Mouse (Mus musculus) retina, embryonic 14.5 days (tissue): ENCODE measurements at regions not wholly inside any gene's neighbourhood (a gene's known extent, or its start where the extent isn't known, plus 50 kb on each side); places are given as distances from the start of the nearest gene placed in this dataset.
A peak's percentile ranks its signal among the peaks of the same experiment; 100 is the strongest.

Experiments
- DNase-seq: peaks from one replicate; pipeline ENCODE4 v3.0.0-alpha.2; 2015; ENCODE audit warnings: low spot score

DNA sequence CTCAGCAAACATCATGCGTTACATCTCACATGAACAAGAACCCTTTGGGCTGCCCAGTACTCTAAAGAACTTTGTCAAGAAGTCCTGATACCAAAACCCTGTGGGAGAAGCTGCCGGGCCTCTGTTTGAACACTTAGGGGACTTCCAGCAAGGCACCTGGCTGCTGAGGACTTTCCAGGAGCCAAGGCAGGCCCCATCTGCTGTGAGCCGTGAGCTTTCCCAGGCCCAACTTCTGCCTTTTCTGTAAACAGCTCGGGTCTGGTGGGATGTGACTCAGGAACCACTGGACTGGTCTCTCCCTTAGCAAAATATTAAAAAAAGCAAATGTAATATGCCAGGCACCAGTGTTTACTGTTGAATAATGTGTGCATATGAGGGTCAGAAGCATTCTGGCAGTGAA, 85.7 kb upstream of the Id2 start:
- DNase-seq = no peak

DNA sequence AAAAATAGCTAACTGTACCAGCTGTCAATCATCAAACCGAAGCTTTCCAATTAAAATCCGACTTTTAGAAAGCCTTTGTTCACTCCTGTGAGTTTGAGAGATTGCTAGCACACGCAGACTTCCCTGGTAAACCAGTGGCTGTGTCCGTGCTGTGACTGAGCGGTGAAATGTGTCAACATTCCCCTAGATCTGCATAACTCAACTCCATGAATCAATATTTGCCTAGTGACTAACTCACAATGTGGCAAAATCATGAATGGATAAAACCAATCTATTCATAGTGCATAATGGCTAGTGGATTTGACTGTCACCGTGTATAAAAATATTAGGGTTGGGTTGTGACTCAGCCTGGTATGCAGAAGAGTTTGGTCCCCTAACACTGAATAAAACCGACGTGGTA, 84.4 kb upstream of the Id2 start:
- no peak for DNase-seq

DNA sequence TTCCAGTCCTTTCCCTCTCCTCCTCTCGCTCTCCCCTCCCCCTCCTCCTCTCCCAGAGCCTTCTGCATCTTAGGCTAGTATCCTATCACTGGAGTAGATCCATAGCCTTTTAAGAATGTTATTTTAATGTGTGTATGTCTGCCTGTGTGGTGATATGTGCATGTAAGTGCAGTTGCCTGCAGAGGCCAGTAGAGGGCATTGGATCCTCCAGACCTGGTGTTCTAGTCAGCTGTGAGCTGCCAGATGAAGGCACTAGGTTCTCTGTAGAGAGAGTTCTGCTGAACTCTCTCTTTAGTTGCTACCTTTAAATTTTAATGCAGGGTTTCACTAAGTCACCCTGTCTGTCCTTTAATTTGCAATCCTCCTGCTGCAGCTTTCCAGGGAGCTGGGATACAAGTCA, 83.9 kb upstream of the Id2 start:
- no peak for DNase-seq

DNA sequence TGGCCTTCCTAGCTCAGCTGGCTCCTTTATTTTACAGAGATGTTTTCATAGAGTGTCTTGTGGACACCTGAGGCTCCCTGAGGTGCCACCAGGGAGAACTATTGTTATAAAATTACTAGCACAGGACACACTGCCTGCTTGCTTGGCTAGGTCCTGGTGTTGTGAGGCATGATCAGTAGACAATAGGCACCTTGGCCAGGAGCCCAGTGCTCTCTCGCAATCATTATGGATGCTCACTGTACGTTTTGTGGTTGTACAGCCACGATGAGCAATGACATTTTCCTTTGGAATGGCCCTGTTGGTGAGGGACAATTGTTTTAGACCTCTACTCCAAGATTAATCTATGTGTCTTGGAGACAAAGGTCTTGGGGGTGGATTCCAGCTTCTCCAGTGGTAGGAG, 83.3 kb upstream of the Id2 start:
- no peak for DNase-seq

DNA sequence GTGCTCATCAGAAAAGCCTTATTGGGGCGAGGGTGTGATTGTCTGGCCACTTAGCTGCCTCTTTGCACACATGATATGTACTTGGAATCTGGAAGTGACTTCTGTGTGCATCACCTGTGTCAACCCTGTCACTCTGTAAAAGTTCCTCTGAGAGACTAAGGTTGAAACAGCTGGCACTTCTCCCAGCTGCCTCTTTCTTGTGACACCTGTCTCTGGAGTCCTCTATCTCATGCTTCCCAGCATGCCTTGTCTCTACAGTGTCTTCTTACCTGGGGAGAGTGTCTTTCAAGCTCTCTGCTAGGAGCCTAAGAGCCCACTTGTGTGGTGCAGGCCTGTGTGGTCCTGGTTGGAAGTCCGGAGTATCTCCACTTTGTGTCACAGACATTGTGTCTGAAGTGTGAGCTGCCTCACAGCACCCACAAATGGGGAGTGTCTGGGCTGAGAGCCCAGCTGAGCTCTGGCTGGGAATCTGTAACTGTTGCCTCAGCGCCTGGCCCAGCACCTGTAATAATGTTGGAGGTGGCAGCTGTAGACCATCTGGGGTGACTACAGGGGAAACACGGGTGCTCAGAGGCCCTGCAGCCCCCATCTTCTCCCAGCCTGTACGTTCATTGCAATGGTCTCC, 81.7 kb upstream of the Id2 start:
- DNase-seq = no peak

DNA sequence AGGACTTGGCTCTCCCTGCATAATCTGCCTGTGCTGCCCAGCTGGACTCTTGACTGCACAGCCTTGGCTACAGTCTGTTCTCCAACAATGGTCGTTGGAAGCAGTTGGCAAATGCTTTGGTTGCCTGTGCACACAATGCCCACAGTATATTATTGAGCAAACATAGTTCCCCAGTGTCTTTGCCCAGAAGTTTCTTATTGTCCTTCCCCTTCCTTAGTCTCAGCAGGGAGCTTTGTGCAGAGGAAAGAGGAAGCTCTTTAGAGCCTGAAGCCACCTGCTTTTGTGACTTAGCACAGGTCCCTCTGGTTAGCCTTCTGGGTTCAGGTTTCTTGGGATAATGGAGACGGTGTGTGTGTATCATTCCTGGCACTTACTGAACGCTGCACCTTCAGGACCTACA, 80.9 kb upstream of the Id2 start:
- DNase-seq = no peak

DNA sequence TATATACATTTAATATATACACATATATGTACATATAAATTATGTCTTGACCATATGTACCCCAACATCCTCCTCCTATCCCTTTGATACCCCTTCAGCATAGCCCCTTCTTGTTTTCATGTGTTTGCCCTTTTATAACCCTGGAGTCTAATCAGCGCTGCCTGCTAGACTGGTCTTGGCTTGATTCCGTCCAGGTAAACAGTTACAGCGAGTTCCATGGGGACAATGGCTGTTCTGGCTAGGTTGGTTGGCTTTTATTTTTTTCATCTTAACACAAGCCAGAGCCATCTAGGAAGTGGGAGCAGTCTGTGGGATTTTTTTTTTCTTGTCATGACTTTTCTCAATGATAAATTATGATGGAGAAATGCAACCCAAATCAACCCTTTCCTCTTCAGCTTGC, 79.6 kb upstream of the Id2 start:
- DNase-seq = no peak

DNA sequence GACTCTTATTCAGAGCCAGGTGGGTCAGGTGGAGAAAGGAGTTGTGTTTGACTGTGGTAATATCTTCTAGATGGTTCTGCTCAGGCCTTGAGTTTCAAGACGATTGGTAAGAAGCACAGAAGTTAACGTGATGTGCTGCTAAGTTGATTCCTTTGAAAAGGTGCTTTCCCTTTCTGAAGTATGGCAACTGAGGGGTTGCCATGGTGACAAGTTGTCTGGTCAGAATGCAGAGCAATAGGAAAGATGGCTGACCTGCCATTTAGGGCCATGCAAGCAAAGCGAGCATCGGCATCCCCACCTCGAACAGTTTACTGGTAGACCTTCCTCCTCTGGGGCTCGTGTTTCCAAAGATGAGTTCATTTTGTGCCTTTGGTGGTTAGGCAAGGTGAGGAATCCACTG, 76.1 kb upstream of the Id2 start:
- DNase-seq = no peak

DNA sequence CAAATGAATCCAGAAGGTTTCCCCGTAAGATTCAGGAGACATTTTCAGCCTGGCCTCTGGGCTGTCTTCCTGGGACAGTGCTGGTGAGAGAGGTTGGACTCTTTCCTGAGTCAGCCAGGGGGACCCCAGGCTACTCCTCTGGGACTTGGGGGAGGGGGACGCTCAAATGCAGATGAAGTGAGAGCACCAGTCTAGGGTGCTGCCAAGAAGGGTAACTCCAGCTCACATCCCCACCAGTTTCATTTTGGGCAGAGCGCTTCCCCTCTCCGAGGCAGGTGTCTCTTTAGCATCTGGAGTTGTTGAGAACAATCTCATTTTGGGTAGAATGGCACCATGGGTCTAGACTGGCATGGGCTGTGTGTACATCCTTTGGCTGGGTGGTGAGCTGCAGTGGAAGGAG, 75.5 kb upstream of the Id2 start:
- no peak for DNase-seq

DNA sequence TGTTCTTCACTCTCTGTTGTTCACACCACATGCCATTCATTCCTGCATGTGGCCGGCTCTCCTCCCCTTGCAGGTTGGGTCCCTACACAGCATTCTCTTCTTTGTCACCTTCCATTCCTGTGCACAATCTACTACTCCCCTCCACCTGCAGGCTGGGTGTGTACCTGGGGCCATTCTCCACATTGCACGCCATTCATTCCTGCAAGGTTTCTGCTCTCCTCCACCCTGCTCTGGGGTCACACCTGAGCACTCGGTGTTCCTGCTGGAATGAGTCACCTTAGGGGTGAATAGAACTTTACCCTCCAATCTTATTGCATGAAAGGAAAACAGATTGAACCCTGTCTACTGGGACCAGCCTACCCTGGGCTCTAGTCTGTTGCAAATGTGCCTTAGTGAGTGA, 72.7 kb upstream of the Id2 start:
- DNase-seq = no peak

DNA sequence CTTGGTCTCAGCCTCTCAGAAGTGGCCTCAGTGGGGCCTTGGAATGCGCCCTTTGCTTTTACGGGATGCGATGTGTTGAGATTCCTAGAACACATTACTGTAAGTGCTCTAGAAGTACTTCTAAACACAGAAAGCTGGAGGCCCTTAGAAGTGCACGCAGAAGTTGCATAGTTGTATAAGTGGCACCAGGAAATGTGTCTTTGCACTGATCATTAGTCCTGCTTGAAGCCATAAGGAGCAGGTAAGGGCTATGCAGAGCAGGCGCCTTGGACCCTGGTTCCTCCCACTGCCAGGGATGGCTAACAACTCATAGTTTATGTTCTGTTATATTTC, 71.2 kb upstream of the Id2 start:
- no peak for DNase-seq

DNA sequence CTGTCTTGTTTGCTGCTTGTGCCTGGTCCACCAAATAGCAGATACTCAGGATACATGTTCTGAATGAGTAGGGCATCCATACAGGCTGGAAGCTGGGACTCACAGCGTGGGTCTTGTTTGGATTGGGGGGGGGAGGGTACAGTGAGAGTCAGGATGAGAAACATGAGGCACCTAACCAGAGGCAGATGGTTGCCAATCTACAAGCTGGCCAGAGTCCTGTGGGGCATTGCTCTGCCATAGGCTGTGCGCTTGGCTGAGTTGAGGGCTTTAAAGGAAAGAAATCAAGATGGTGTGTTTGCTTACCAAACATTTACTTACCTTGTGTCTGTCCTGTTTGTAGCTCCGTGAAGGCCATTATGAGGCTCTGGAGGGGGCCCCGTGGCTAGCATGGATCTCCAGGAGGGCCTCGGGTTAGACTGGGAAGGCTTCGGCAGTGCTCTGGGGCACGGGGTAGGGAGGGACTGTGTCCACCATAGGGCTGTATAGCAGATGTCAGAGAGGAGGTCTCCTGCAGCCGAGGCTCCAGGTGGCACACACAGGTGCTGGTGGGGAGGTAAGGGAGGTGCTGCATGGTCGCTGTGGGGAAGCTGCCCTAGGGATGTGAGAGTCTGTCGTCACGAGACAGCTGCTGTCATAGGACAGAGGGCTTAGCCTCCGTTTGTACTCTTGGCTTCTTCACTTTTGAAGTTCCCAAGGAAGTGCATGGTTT, 70.7 kb upstream of the Id2 start:
- no peak for DNase-seq

DNA sequence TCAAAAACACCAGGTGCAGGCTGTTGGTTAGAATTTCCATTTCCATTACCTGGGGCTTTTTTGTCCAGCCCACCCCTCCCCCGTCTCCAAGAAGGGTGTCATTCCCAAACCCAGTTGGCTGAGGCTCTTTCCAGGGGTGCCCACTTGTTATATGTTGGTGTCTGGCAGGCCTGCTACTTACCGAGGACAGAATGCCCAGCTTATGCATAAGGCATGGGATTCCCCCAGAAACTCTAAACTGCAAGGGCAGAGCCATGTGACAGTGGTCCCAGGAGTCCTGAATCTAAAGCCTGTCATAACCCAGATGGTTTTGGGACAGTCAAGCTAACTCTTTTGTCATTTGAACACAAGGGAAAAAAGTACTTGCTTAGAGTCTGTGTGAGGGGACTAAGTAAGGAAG, 69.6 kb upstream of the Id2 start:
- no peak for DNase-seq

DNA sequence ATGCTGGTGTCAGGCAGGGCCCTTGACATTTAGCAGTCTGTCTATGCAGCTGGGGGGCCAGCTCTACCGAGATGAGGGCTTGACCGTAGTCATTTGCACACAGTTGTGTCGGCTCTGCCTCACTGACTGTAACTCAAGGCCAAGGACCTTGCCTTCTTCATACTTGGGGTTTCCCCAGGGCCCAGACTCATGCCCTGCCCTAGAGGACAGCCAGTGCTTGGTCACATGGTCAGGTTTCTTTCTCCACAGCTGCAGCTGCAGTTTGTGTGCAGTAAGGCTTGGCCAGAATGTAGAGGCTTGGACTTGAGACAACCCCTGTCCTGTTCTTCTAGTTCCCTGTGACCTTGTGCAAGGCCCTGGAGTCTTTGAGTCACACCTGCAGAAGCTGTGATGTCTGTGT, 68.7 kb upstream of the Id2 start:
- no peak for DNase-seq

DNA sequence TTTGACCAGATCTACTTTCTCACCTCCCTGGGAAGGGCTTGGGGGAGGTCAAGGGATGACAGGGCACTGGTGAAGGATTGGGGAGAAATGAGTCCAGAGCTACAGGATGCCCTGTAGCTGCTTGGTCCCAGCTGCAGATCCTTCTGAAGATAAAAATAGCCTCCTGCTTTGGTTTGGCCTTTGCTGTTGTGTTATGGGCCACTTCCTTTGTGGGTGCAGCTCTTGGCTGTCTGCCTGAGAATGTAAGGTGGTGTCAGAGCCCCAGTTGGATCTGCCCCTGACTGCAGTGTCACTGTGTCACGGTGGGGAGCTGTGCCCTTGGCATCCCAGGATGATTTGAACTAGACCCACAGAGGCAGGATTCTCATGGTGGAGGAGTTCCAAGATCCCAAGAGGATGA, 67.8 kb upstream of the Id2 start:
- no peak for DNase-seq

DNA sequence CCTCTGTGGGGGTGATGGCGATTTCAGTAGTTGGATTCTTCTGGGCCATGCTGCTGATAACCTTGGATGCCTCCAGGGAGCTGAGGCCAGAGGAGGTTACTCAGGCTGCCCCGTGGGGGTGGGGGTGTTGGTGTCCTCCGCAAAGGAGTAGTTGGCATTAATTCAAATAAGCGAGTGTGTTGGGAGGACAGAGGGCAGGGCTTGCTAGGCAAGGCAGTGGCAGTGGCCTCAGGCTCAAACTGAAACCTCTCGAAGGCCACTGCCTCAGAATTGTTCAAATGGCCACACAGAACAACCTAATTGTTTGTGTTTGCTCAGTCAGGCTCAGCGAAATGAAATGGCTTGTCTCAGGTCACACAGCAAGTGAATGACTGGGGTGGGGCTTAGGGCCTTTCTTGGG, 66.6 kb upstream of the Id2 start:
- DNase-seq = peak; percentile 71

DNA sequence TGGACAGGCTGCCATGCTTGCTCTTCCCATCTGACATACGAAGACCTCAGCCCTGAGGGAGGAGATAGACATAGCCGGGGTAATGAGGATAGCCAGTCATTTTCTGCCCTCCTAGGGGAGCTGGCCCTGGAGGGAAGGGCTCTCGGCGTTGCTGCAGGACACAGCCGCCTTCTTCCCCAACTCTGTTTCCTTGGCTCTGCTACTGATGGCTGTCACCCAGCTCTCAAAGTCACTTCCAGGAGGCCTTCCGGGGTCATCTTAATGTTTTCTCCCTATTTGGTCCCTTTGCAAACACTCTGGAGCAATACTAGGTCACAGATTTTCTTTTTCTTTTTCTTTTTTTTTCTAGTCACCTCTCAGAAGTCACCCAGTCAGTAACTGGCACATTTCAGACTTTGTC, 65.9 kb upstream of the Id2 start:
- no peak for DNase-seq

DNA sequence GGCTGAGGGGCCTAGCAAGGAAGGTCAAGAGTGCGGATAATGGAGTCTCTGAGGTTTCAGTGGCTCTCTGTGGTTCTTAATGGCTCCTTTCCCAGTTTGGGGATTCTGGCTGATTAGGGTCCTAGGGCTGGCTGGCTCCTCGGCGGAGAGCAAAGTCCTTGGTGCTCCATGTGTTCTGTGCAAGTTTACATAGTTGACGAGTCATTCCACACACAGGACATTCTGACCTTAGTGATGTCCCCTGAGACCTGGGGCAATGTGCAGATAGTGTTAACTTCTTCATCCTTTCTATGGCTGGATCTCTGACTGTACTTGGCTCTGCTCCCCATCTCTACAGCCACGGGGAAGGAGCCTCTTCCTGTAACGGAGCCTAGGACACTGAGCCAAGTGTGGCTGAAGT, 65.0 kb upstream of the Id2 start:
- DNase-seq = no peak

DNA sequence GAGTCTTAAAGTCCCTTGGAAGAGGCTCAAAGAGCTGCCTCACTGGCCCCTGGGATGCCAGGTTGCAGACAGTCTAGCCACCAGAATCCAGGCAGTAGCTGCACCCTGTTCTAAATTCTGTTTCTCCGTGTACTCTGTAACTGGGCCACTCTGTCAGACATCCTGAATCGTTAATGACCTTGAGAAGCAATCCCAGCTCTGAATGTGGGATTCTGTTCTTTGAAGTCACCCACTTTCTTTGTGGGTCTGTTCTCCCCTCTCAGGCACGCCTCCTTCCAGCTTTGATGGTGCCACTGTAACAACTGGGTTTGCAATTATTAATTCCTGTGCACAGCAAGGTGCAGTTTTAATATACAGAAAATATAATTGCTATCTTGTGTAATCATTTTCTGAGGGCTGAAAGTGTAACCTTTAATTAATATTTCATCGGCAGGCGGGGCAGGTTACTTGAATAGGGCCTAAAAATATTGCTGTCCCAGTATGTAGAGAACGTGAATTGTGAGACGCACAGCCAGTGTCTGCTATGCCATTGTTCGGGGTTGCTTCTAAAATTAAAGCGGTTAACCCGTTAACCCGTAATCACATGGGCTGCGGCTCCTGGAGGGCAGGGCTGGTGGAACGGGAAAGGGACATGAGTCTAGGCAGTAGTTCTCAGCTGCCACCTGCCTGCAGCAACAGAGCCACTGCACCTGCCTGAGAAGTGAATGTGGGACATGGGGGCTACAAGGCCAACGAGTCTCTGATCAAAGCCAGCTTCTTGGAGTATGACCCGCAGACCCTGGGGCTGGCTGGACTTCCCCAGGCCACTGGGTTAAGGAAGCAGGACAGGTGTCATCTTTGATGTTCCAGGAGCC, 64.3 kb upstream of the Id2 start:
- peak; percentile 56 for DNase-seq

DNA sequence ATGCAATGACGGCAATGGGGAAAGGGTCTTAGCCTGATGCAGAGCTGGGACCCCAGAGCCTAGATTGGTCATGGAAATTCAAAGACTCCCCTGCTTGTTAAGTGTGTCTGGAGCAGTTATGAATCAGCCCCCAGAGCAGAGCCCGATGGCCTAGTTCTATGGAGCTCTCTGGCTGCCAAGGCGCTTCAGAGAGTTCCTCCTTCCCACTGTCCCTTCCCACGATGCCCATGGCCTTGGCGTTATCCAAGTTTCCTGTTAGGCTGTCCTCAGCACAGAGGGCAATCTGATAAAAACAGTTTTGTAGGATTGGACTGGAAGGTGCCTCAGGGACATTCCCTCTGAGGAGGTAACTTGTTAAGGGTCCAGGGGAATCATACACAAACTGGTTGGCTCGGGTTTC, 62.2 kb upstream of the Id2 start:
- DNase-seq = no peak

DNA sequence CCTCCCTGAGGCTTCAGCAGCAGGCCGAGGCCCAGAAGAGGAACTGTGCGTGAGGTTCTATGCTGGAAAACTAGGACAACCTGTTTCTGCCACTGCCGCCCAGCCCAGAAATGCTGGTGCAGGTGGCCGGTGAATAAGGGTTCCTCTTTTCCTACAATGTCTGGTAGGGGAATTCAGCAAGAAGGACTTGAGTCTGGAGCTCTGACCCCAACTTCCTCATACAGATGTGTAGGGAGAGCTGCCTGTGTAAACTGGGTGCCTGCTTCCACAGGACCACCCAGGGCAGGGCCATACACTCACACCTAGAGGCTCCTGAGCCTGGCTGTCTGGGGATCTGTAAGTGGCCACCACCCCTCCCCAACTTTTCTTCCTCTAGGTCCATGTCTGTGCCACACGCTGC, 60.3 kb upstream of the Id2 start:
- no peak for DNase-seq

DNA sequence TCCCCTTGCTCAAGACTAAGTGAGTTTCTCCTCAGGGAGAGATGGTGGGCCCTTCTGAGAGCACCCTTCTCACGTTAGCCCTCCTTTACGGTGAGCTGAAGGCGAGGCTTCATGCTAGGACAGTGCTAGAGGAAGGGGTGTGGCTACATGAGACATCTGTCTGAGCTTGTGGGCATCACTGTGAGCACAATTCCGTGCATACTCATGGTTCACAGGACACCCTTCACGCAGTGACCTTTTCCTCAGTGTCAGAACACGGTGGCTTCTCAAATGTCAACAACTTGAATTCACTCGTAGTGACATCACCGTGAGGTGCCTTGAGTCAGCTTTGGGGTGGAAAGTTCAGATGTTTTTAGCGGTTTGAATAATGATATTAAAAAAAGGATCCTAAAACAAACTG, 58.5 kb upstream of the Id2 start:
- DNase-seq = no peak

DNA sequence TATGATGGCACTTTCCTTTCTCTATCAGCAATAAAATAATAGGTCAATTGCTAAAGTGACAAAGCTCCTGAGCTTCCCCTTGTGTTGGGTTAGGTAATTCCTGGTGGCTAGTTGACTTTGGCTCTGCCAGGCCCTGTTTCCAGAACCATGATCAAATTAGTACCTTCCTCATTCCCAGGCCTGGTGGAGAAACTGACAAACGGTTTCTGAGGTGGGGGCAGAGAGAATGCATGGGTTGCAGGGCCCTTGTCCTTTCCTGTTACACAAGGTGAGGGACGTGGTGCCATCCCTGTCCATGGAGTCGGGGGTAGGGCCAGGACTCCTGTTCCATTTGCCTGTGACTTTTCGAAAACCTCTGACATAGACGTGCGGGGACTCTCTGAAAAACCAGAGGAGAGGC, 51.2 kb upstream of the Id2 start:
- DNase-seq = no peak
